Mouse (Mus musculus): ENCODE results near the gene Pla2g5. TPM values are rescaled to one million over a fixed set of nuclear protein-coding genes. Genes with fewer than 3 reads are reported as not detected.

The Pla2g5 gene
- total and polyA plus RNA-seq, 3 experiments: 24.8 to 87.6 (median 33.0) TPM

- Histone ChIP-seq H3K36me3 (ENCODE audit: control insufficient read depth, insufficient read depth, low read length) (no peaks in the 10 kb centered on the region), H3K4me1 (ENCODE audit: control insufficient read depth, insufficient read depth, low read length) (no peaks in the 10 kb centered on the region), H3K4me3 (no peak overlapping the region), H3K9ac (ENCODE audit: low read depth, low read length) (no peak overlapping the region), H3K27ac (no peak overlapping the region), H3K27me3 (ENCODE audit: control insufficient read depth, insufficient read depth, low read length) (no peaks in the 10 kb centered on the region), H3K79me2 (replicated peaks; ENCODE audit: control insufficient read depth, insufficient read depth, low read length) (no peaks in the 10 kb centered on the region)
- intact Hi-C loops (cut with DNase I): no loop called here
- TF ChIP-seq CTCF (IDR thresholded peaks at IDR 0.05): no peak
- no peak for TF ChIP-seq POLR2A (IDR thresholded peaks at IDR 0.05; ENCODE audit: insufficient read depth, low read depth, low read length)
- no peak for TF ChIP-seq EP300 (IDR thresholded peaks at IDR 0.05; ENCODE audit: insufficient read depth, low read depth, low read length)
- DNase-seq: no peak
- 69% methylated on average over 7 of the region's 7 CpGs for WGBS
Measured at GRCm38 (mm10) chr4:138889165-138889564, 25.9 kb upstream of the Pla2g5 start.

GRCm38 (mm10) chr4:138884261-138884660, 21.0 kb upstream of the Pla2g5 start:
- WGBS: 15% methylated on average over 6 of the region's 6 CpGs
- intact Hi-C loops (cut with DNase I): loop anchor here (1.0 kb wide), 1 partner anchor 18 kb away; no protein-coding TSS in a partner anchor
- Histone ChIP-seq H3K27me3 (ENCODE audit: control insufficient read depth, insufficient read depth, low read length) (no peaks in the 10 kb centered on the region; the same call in 1 of the 2 replicates), H3K36me3 (ENCODE audit: control insufficient read depth, insufficient read depth, low read length) (no peaks in the 10 kb centered on the region), H3K9ac (ENCODE audit: low read depth, low read length) (no peak overlapping the region), H3K27ac (no peak overlapping the region), H3K4me1 (ENCODE audit: control insufficient read depth, insufficient read depth, low read length) (no peaks in the 10 kb centered on the region), H3K79me2 (replicated peaks; ENCODE audit: control insufficient read depth, insufficient read depth, low read length) (no peaks in the 10 kb centered on the region), H3K4me3 (no peak overlapping the region)
- peak; percentile 74 to 86 for DNase-seq
- TF ChIP-seq EP300 (IDR thresholded peaks at IDR 0.05; ENCODE audit: insufficient read depth, low read depth, low read length) (peak; percentile 52; the same call in 1 of the 2 replicates), CTCF (IDR thresholded peaks at IDR 0.05) (peak; percentile 93), POLR2A (IDR thresholded peaks at IDR 0.05; ENCODE audit: insufficient read depth, low read depth, low read length) (no peak)

GRCm38 (mm10) chr4:138882179-138882578, 18.9 kb upstream of the Pla2g5 start:
- H3K4me1 ChIP-seq (ENCODE audit: control insufficient read depth, insufficient read depth, low read length): no peaks in the 10 kb centered on the region
- no peaks in the 10 kb centered on the region; the same call in 1 of the 2 replicates for H3K27me3 ChIP-seq (ENCODE audit: control insufficient read depth, insufficient read depth, low read length)
- intact Hi-C loops (cut with DNase I): no loop called here
- H3K79me2 ChIP-seq (replicated peaks; ENCODE audit: control insufficient read depth, insufficient read depth, low read length): no peaks in the 10 kb centered on the region
- H3K9ac ChIP-seq (ENCODE audit: low read depth, low read length): no peak overlapping the region
- 25% methylated on average over 16 of the region's 16 CpGs for WGBS
- H3K27ac ChIP-seq: no peak overlapping the region
- no peak for TF ChIP-seq EP300 (IDR thresholded peaks at IDR 0.05; ENCODE audit: insufficient read depth, low read depth, low read length)
- no peak overlapping the region for H3K4me3 ChIP-seq
- H3K36me3 ChIP-seq (ENCODE audit: control insufficient read depth, insufficient read depth, low read length): no peaks in the 10 kb centered on the region
- DNase-seq: no peak

GRCm38 (mm10) chr4:138880811-138881584, 17.7 kb upstream of the Pla2g5 start:
- H3K4me3 ChIP-seq: no peak overlapping the region
- DNase-seq: peak; percentile 44 to 51
- H3K79me2 ChIP-seq (replicated peaks; ENCODE audit: control insufficient read depth, insufficient read depth, low read length): no peaks in the 10 kb centered on the region
- WGBS: 64% methylated on average over 7 of the region's 7 CpGs
- H3K9ac ChIP-seq (ENCODE audit: low read depth, low read length): no peak overlapping the region
- H3K36me3 ChIP-seq (ENCODE audit: control insufficient read depth, insufficient read depth, low read length): no peaks in the 10 kb centered on the region
- H3K27me3 ChIP-seq (ENCODE audit: control insufficient read depth, insufficient read depth, low read length): no peaks in the 10 kb centered on the region; the same call in 1 of the 2 replicates
- H3K4me1 ChIP-seq (ENCODE audit: control insufficient read depth, insufficient read depth, low read length): no peaks in the 10 kb centered on the region
- intact Hi-C loops (cut with DNase I): no loop called here
- H3K27ac ChIP-seq: no peak overlapping the region
- TF ChIP-seq EP300 (IDR thresholded peaks at IDR 0.05; ENCODE audit: insufficient read depth, low read depth, low read length) (no peak), CTCF (IDR thresholded peaks at IDR 0.05) (no peak), POLR2A (IDR thresholded peaks at IDR 0.05; ENCODE audit: insufficient read depth, low read depth, low read length) (no peak)

DNA sequence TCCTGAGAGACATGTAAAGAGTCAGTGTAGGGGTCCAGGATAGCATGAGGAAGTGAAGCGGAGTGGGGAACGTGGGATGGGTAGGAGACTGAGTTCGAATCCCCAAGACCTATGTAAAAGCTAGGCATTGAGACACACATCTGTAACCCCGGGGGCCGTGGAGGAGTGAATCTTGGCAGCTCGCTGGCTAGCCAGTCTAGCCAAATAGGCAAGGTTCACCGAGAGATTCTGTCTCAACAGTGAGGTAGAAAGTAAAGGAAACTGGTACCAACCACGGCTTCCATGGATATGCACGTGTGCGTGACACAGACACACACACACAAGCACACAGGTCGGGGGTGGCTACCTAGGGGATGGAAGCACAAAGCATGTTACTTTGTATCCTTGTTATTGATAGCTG, 16.5 kb upstream of the Pla2g5 start:
- Histone ChIP-seq H3K4me1 (ENCODE audit: control insufficient read depth, insufficient read depth, low read length) (no peaks in the 10 kb centered on the region), H3K79me2 (replicated peaks; ENCODE audit: control insufficient read depth, insufficient read depth, low read length) (no peaks in the 10 kb centered on the region), H3K27ac (no peak overlapping the region), H3K4me3 (no peak overlapping the region), H3K36me3 (ENCODE audit: control insufficient read depth, insufficient read depth, low read length) (no peaks in the 10 kb centered on the region), H3K9ac (ENCODE audit: low read depth, low read length) (no peak overlapping the region), H3K27me3 (ENCODE audit: control insufficient read depth, insufficient read depth, low read length) (no peaks in the 10 kb centered on the region; the same call in 1 of the 2 replicates)
- DNase-seq: no peak
- WGBS: 82% methylated on average over 11 of the region's 11 CpGs
- TF ChIP-seq EP300 (IDR thresholded peaks at IDR 0.05; ENCODE audit: insufficient read depth, low read depth, low read length) (no peak), CTCF (IDR thresholded peaks at IDR 0.05) (no peak)
- intact Hi-C loops (cut with DNase I): no loop called here

GRCm38 (mm10) chr4:138878783-138879182, 15.5 kb upstream of the Pla2g5 start:
- H3K9ac ChIP-seq (ENCODE audit: low read depth, low read length): no peak overlapping the region
- DNase-seq: peak; percentile 51 to 52
- TF ChIP-seq POLR2A (IDR thresholded peaks at IDR 0.05; ENCODE audit: insufficient read depth, low read depth, low read length) (no peak), EP300 (IDR thresholded peaks at IDR 0.05; ENCODE audit: insufficient read depth, low read depth, low read length) (no peak)
- no peaks in the 10 kb centered on the region; the same call in 1 of the 2 replicates for H3K27me3 ChIP-seq (ENCODE audit: control insufficient read depth, insufficient read depth, low read length)
- no peaks in the 10 kb centered on the region for H3K36me3 ChIP-seq (ENCODE audit: control insufficient read depth, insufficient read depth, low read length)
- H3K27ac ChIP-seq: no peak overlapping the region
- H3K4me1 ChIP-seq (ENCODE audit: control insufficient read depth, insufficient read depth, low read length): no peaks in the 10 kb centered on the region
- H3K79me2 ChIP-seq (replicated peaks; ENCODE audit: control insufficient read depth, insufficient read depth, low read length): no peaks in the 10 kb centered on the region
- H3K4me3 ChIP-seq: no peak overlapping the region
- intact Hi-C loops (cut with DNase I): no loop called here
- 21% methylated on average over 8 of the region's 8 CpGs for WGBS
